Mouse (Mus musculus) thymus, adult 2 months (tissue): ENCODE data around the gene Ccdc185. TPM values are rescaled to one million over a fixed set of nuclear protein-coding genes. Genes with fewer than 3 reads are reported as not detected.

ENCODE experiments used
- DNase-seq: peaks from one replicate; pipeline ENCODE4 v3.0.0; 2021
- H3K27ac ChIP-seq: fragments of 200-500 bp; 2 replicates; pipeline ENCODE4 v1.5.1; 2012; ENCODE audit warnings: low read length, control low read depth; ENCODE audit not compliant: control insufficient read depth, insufficient read depth
- H3K27me3 ChIP-seq: fragments of 200-500 bp; 2 replicates; pipeline ENCODE4 v1.6.1; 2012; ENCODE audit warnings: mild to moderate bottlenecking, low read length, moderate library complexity, mixed read lengths; ENCODE audit not compliant: control insufficient read depth, insufficient read depth
- H3K36me3 ChIP-seq: fragments of 200-500 bp; 2 replicates; pipeline ENCODE4 v1.6.1; 2012; ENCODE audit warnings: mild to moderate bottlenecking, low read length, moderate library complexity; ENCODE audit not compliant: control insufficient read depth, insufficient read depth
- H3K4me1 ChIP-seq: fragments of 200-500 bp; replicated peaks from 2 replicates; pipeline ENCODE4 v1.6.1; 2012; ENCODE audit warnings: low read length; ENCODE audit not compliant: control insufficient read depth, insufficient read depth
- H3K4me3 ChIP-seq: fragments of 200-500 bp; 2 replicates; pipeline ENCODE4 v1.5.1; 2012; ENCODE audit warnings: mild to moderate bottlenecking, low read length, control low read depth, moderate library complexity; ENCODE audit not compliant: control insufficient read depth, insufficient read depth
- CTCF ChIP-seq: fragments of 200-500 bp; IDR thresholded peaks from 2 replicates; pipeline ENCODE4 v1.5.1; 2012; ENCODE audit warnings: mild to moderate bottlenecking, control low read depth, low read length, moderate library complexity, borderline replicate concordance; ENCODE audit not compliant: control insufficient read depth, poor library complexity, insufficient read depth; ENCODE audit errors: extremely low read depth
- POLR2A ChIP-seq: fragments of 200-500 bp; IDR thresholded peaks from 2 replicates; pipeline ENCODE4 v1.6.1; 2012; ENCODE audit warnings: mild to moderate bottlenecking, low read length, control low read depth, moderate library complexity; ENCODE audit not compliant: control insufficient read depth, poor library complexity, insufficient read depth; ENCODE audit errors: extremely low read depth
- WGBS: fragments of 180-500 bp; shearing (Covaris S2); methylation state at CpG from one replicate; pipeline ENCODE4 v1.1.7; 2018; 5-methylcytosine and 5-hydroxymethylcytosine counted together
- polyA plus RNA-seq: library from polyadenylated mRNA; depleted of rRNA; stranded (reverse); fragments of >200 nt; gene quantifications from 2 replicates; pipeline ENCODE4 v1.2.3, GENCODE M21; 2012

Ccdc185 gene
- polyA plus RNA-seq, 1 experiment, result not detected

DNA sequence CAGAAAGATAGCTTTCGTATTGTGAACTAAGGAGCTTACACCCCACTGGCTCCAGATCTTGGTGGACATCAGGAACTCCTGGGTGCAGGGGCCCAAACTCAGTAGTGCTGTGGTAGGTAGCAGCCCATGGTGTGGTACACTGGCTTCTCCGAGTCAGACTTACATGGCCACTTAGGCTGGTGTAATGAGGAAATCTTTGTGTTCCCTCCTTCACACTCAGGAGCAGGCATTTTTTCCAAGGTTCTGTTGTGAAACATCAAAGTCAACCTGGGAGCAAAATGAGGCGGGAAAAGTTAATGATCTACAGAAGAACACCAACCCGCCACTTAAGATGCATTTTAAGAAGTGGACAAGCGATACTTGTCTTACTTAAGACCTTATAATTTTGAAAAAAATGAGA lies 36.5 kb upstream of the Ccdc185 start:
- no peak for DNase-seq
- TF ChIP-seq POLR2A (no peak), CTCF (no peak)
- 95% methylated on average over 5 of the region's 5 CpGs for WGBS

DNA sequence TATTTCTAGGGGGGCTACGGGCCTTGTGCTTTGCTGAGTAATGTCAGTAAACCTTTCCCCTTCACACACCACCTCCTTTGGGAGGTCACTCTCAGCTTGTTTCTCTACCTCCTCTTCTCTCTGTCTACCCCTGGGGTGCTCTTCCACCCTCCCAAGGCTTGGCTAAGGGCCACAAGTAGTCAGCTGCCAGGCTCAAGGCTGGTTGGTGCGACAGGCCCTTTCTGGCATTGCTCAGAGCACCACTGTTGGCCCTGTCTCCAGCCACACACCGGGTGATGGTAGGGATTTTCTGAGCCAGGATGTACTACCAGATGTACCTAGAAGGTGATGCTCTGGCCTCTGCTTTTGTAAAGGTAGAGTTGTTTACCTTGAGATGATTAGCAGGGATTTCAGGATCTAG lies 35.8 kb upstream of the Ccdc185 start:
- H3K4me1 ChIP-seq, result no peaks in the 10 kb centered on the region
- no peak for DNase-seq
- H3K27me3 ChIP-seq, result no peaks in the 10 kb centered on the region
- 95% methylated on average over 3 of the region's 3 CpGs for WGBS
- no peak overlapping the region for H3K27ac ChIP-seq
- H3K36me3 ChIP-seq, result no peaks in the 10 kb centered on the region
- TF ChIP-seq CTCF (no peak), POLR2A (no peak)
- no peak overlapping the region for H3K4me3 ChIP-seq

More for the DNA sequence above, 36.5 kb upstream of the Ccdc185 start:
- no peak overlapping the region for H3K27ac ChIP-seq
- H3K4me3 ChIP-seq, result no peak overlapping the region
- no peaks in the 10 kb centered on the region for H3K4me1 ChIP-seq
- no peaks in the 10 kb centered on the region for H3K36me3 ChIP-seq
- H3K27me3 ChIP-seq, result no peaks in the 10 kb centered on the region

- H3K4me1 ChIP-seq, result no peaks in the 10 kb centered on the region
- no peak overlapping the region for H3K27ac ChIP-seq
- no peak overlapping the region for H3K4me3 ChIP-seq
- no peaks in the 10 kb centered on the region for H3K36me3 ChIP-seq
- WGBS, result 95% methylated on average over 7 of the region's 7 CpGs
- DNase-seq, result no peak
- H3K27me3 ChIP-seq, result no peaks in the 10 kb centered on the region
- TF ChIP-seq POLR2A (no peak), CTCF (no peak)
These were observed 34.8 kb upstream of the Ccdc185 start for GRCm38 (mm10) chr1:182783774-182784173.

DNA sequence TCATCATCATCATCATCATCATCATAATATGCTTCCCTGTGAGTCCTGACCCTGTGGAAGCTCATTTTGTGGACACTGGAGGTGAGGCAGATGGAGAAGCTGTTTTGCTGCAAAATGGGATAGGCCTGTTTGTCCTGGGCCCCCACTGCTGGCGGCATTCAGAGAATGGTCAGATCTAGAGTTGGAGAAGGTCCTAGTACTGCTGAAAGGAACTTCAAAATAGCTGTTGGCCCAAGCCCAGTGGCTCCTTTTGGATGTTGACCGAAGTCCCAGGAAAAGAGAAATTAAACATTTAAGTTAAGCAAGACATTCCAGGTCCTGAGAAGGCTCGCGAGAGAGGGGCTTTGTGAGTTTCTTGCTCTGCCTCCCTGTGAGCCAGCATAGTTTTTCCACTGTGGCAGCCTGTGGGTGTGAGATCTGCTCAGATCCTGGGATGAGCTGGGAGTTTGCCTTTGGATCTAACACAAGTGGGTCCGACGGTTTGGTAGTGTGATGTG lies 30.1 kb upstream of the Ccdc185 start:
- DNase-seq, result no peak
- Histone ChIP-seq H3K27me3 (no peaks in the 10 kb centered on the region), H3K4me1 (no peaks in the 10 kb centered on the region), H3K36me3 (no peaks in the 10 kb centered on the region), H3K4me3 (no peak overlapping the region), H3K27ac (no peak overlapping the region)
- TF ChIP-seq CTCF (no peak), POLR2A (no peak)
- WGBS, result 95% methylated on average over 6 of the region's 6 CpGs

DNA sequence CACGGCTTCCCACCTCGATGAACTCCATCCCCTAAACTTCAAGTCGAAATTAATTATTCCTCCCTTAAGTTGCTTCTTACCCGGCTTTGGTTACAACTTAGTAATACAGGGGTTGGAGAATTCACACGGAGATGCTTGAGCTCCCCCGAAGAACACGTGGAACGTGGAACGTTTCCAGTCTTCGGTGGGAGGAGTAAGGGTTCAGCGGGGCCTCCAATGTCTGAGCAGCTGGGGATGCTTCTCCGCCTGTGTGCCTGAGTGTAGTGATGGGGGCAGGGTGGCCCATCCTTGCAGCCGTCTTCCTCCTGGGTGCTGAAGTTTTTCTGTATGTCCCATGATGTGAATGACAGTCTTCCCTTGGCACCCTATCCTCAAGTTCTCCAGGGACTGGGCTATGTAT lies 29.2 kb upstream of the Ccdc185 start:
- DNase-seq, result no peak
- no peak for TF ChIP-seq CTCF
- no peak for TF ChIP-seq POLR2A
- Histone ChIP-seq H3K27ac (no peak overlapping the region), H3K36me3 (no peaks in the 10 kb centered on the region), H3K4me1 (no peaks in the 10 kb centered on the region), H3K27me3 (no peaks in the 10 kb centered on the region), H3K4me3 (no peak overlapping the region)
- WGBS, result 85% methylated on average over 13 of the region's 13 CpGs

- H3K4me3 ChIP-seq, result no peak overlapping the region
- WGBS, result 74% methylated on average over 10 of the region's 10 CpGs
- no peaks in the 10 kb centered on the region for H3K4me1 ChIP-seq
- TF ChIP-seq POLR2A, result no peak
- no peak for TF ChIP-seq CTCF
- no peak for DNase-seq
- H3K27me3 ChIP-seq, result no peaks in the 10 kb centered on the region
- H3K36me3 ChIP-seq, result no peaks in the 10 kb centered on the region
- H3K27ac ChIP-seq, result no peak overlapping the region
These were observed 27.9 kb upstream of the Ccdc185 start for GRCm38 (mm10) chr1:182776749-182777410.
